Mouse (Mus musculus) limb, embryonic 12.5 days (tissue): ENCODE results near the gene Hist1h1b. TPM values are rescaled to one million over a fixed set of nuclear protein-coding genes. Genes with fewer than 3 reads are reported as not detected.
"Not testable (repeated sequence)": the region's sequence is repeated elsewhere in the genome, so short reads cannot be mapped to it uniquely, and the experiment has no call there.

Experiments used
- ATAC-seq: fragments of 200-750 bp; cut with Nextera tagmentation; 2 replicates; pipeline ENCODE4 v1.8.0; 2017; ENCODE audit warnings: low read depth, moderate TSS enrichment; ENCODE audit not compliant: insufficient number of reproducible peaks, insufficient read depth, low FRiP score, low TSS enrichment
- H3K27ac ChIP-seq: fragments of 300-500 bp; sonication (generic); 2 replicates; pipeline ENCODE4 v1.5.1; 2016; ENCODE audit warnings: mild to moderate bottlenecking, moderate library complexity
- H3K27me3 ChIP-seq: fragments of 300-500 bp; sonication (generic); 2 replicates; pipeline ENCODE4 v1.6.1; 2016; ENCODE audit warnings: mild to moderate bottlenecking, moderate library complexity
- H3K36me3 ChIP-seq: fragments of 300-500 bp; sonication (generic); 2 replicates; pipeline ENCODE4 v1.6.1; 2016; ENCODE audit warnings: mild to moderate bottlenecking, moderate library complexity
- H3K4me1 ChIP-seq: fragments of 300-500 bp; sonication (generic); replicated peaks from 2 replicates; pipeline ENCODE4 v1.6.1; 2016
- H3K4me2 ChIP-seq: fragments of 300-500 bp; sonication (generic); 2 replicates; pipeline ENCODE4 v1.6.1; 2016; ENCODE audit warnings: mild to moderate bottlenecking, moderate library complexity
- H3K4me3 ChIP-seq: fragments of 300-500 bp; sonication (generic); replicated peaks from 2 replicates; pipeline ENCODE4 v1.5.1; 2016; ENCODE audit warnings: mild to moderate bottlenecking
- H3K9ac ChIP-seq: fragments of 300-500 bp; sonication (generic); replicated peaks from 2 replicates; pipeline ENCODE4 v1.6.1; 2016; ENCODE audit warnings: mild to moderate bottlenecking, moderate library complexity
- H3K9me3 ChIP-seq: fragments of 300-500 bp; sonication (generic); 2 replicates; pipeline ENCODE4 v1.6.1; 2016; ENCODE audit warnings: mild to moderate bottlenecking, moderate library complexity
- WGBS: fragments of 180-500 bp; shearing (Covaris S2); methylation state at CpG from one replicate; pipeline ENCODE4 v1.1.7; 2016; 5-methylcytosine and 5-hydroxymethylcytosine counted together
- polyA plus RNA-seq: library from polyadenylated mRNA; unstranded; fragments of >200 nt; fragmentation: Nextera tagmentation; extraction: Ambion mirVana; gene quantifications from 2 replicates; pipeline ENCODE4 v1.2.1, GENCODE M21; 2016

The Hist1h1b gene
- polyA plus RNA-seq, 1 experiment from 2014 or later = 49.4 TPM

DNA sequence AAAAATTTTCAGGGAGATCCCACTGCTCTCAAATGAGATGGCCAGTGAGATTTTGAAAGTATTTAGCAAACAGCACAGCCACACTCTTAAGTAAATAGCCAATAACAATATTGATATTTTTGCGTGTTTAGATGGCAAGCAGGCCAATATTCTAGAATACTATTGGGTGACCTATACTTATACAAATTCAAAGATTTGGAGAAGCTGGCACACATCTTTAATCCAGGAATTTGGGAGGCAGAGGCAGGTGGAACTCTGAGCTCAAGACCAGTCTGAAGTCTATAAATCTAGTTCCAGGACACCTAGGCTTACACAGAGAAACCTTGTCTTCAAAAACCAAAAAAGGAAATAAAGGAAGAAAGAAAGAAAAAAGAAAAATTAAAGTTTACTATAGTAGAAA lies 1.2 kb upstream of the Hist1h1b start:
- WGBS = 95% methylated on average over 1 of the region's 1 CpGs
- no peak overlapping the region for H3K9ac ChIP-seq

DNA sequence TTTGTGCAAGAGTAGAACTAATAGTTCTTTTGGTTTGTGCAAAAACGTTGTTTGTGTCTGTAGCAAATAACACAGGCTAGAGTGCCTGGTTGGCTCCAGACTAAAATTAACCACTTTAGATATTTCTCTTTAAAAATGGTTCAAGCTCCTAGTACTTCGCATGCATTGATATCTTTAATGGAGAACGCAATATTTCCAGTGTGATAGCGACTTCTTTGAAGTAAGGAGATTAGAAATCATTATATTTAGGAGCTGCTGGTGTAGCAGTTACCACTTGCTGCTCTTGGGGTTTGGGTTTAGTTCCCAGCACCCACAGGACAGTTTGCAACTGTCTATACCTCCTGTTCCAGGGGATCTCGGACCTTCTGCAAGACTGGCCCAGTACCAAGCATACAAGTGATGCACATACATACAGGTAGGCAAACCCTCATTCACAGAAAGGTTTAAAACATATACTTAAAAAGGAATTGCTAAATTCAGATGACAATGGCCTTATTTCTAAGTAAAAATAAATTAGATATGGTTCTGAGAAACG lies 663 bp upstream of the Hist1h1b start:
- WGBS = 47% methylated on average over 6 of the region's 6 CpGs
- ATAC-seq = no peak
- no peaks in the 10 kb centered on the region for H3K27me3 ChIP-seq
- H3K4me2 ChIP-seq = peak overlapping the region; percentile 92
- H3K36me3 ChIP-seq = no peaks in the 10 kb centered on the region
- H3K9me3 ChIP-seq = no peaks in the 10 kb centered on the region
- peaks cover 38% of the 10 kb centered on the region for H3K4me1 ChIP-seq
- no peak overlapping the region for H3K9ac ChIP-seq
- peak overlapping the region; percentile 99 for H3K27ac ChIP-seq
- peak overlapping the region; percentile 59; the same call in 1 of the 2 replicates for H3K4me3 ChIP-seq

More for the DNA sequence above, 1.2 kb upstream of the Hist1h1b start:
- H3K27ac ChIP-seq = peak overlapping the region; percentile 53; the same call in 1 of the 2 replicates
- peaks cover 41% of the 10 kb centered on the region for H3K4me1 ChIP-seq
- H3K4me3 ChIP-seq = no peak overlapping the region
- H3K36me3 ChIP-seq = no peaks in the 10 kb centered on the region
- no peak for ATAC-seq
- H3K27me3 ChIP-seq = no peaks in the 10 kb centered on the region
- H3K4me2 ChIP-seq = peak overlapping the region; percentile 19; the same call in 1 of the 2 replicates
- no peaks in the 10 kb centered on the region for H3K9me3 ChIP-seq

DNA sequence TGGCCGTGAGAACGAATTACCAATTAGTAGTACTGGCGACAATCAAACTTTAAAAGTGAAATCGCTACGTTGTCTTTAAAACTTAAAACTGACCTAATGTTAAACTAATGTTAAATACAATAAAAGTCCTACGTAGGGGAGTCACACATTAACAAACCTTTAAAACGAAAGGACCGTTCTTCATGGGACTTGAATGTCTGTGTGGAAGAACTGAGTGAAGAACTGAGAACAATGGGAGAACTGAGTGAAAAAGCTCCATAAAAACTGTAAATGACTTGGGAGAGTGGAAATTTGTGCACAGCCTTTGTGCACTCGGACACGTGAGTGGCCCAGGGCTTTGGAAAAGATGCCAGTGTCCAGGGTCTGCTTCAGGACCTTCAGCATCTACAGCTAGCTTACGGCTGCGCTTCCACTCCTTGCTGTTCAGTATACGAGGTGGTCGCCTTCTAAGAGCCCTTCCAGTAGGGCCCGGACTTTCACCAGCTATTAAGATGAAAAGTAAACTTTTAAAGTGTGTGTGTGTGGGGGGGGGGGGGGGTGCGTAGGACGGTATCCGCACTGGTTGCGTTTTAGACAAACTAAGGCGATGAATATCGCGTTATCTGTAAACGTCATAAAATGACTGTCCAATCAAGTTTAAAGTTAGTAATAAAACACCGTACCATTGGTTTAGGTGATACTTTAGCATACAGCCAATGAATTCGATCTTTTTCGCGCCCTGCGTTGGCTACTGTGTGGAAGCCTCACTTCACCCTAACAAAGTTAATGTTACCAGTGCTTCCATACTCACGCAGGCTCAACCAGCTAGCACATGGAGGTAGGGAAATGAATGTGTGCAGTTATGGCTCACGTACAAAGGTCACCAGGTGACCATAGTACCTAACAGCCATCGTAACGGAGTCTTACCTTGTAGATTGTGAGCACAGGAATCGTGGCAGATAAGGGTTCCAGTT lies 1.3 kb downstream of the Hist1h1b start:
- 5% methylated on average over 33 of the region's 33 CpGs for WGBS
- peak overlapping the region; percentile 59 for H3K4me3 ChIP-seq
- peak overlapping the region; percentile 83 for H3K9ac ChIP-seq
- H3K4me2 ChIP-seq = peak overlapping the region; percentile 92
- no peaks in the 10 kb centered on the region for H3K9me3 ChIP-seq
- peak overlapping the region; percentile 99 for H3K27ac ChIP-seq
- H3K4me1 ChIP-seq = peaks cover 26% of the 10 kb centered on the region
- H3K36me3 ChIP-seq = no peaks in the 10 kb centered on the region
- H3K27me3 ChIP-seq = no peaks in the 10 kb centered on the region
- peak; percentile 87 for ATAC-seq

- peak overlapping the region; percentile 73; the same call in 1 of the 2 replicates for H3K4me2 ChIP-seq
- 72% methylated on average over 1 of the region's 1 CpGs for WGBS
- peaks cover 15% of the 10 kb centered on the region for H3K4me1 ChIP-seq
- H3K36me3 ChIP-seq = no peaks in the 10 kb centered on the region
- no peak overlapping the region for H3K27ac ChIP-seq
- no peaks in the 10 kb centered on the region for H3K27me3 ChIP-seq
- no peak overlapping the region for H3K4me3 ChIP-seq
- H3K9ac ChIP-seq = no peak overlapping the region
- no peak for ATAC-seq
- no peaks in the 10 kb centered on the region for H3K9me3 ChIP-seq
Observed at GRCm38 (mm10) chr13:21755707-21756106, 24.7 kb downstream of the Hist1h1b start.

- not testable (repeated sequence) for H3K27me3 ChIP-seq, H3K36me3 ChIP-seq, H3K9me3 ChIP-seq, ATAC-seq
- H3K4me2 ChIP-seq = peak overlapping the region; percentile 73
- H3K9ac ChIP-seq = peak overlapping the region; percentile 66
- peak overlapping the region; percentile 95 for H3K27ac ChIP-seq
- 2% methylated on average over 16 of the region's 26 CpGs for WGBS
- peak overlapping the region; percentile 47 for H3K4me3 ChIP-seq
- H3K4me1 ChIP-seq = peaks cover 18% of the 10 kb centered on the region
Observed at GRCm38 (mm10) chr13:21754294-21755001, 26.0 kb downstream of the Hist1h1b start.

DNA sequence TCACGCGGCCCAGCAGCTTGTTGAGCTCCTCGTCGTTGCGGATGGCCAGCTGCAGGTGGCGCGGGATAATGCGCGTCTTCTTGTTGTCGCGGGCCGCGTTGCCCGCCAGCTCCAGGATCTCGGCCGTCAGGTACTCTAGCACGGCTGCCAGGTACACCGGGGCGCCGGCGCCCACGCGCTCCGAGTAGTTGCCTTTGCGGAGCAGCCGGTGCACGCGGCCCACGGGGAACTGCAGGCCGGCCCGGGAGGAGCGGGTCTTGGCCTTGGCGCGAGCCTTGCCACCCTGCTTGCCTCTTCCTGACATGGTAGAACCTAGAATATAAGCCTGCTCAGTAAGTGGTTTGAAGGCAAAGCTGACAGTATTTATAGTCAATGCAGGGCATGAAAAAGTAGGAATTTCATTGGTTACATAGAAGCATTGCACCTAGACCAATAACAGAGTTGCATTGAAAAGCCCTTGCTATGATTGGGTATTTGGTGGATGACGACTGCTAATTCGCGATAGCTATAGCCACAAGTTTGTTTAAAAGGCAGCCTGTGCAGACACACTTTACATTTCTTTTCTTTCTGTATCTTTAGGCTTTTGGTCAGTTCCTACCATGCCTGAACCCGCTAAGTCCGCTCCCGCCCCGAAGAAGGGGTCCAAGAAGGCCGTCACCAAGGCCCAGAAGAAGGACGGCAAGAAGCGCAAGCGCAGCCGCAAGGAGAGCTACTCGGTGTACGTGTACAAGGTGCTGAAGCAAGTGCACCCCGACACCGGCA lies 26.7 kb downstream of the Hist1h1b start, which contains the start of the genes Hist1h2ak and Hist1h2bn:
TSS of gene Hist1h2ak (minus strand) at position 304 of the 762 bp plus-strand sequence.
TSS of gene Hist1h2bn (plus strand) at position 600 of the 762 bp plus-strand sequence.
- Histone ChIP-seq H3K27ac (peak within 1 kb of the TSS; percentile 95), H3K4me3 (peak within 1 kb of the TSS; percentile 47), H3K9ac (peak within 1 kb of the TSS; percentile 68), H3K4me1 (peaks cover 24% of the 10 kb centered on the region), H3K4me2 (peak within 1 kb of the TSS; percentile 73)
- H3K27me3 ChIP-seq, H3K36me3 ChIP-seq, H3K9me3 ChIP-seq: not testable (repeated sequence)
- under 1% methylated on average over 44 of the region's 50 CpGs for WGBS
- ATAC-seq = peak; percentile 95

DNA sequence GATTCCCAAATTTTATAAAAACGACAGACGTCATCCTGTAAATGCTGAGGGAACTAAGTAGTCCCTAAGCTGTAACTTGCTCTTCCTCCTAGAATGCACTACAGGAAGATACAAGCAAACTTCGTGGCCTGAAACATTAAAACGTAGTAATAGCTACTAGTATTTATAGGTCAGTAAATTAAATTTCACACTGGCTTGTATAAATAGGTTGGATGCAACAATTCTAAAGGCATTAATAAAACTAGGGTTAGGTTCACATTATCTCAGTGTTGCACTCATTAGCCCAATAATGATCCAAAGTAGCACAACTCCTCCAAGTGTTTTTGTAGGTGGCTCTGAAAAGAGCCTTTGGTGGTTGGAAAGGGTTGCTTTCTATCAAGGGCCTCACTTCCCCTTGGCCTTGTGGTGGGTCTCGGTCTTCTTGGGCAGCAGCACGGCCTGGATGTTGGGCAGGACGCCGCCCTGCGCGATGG lies 27.3 kb downstream of the Hist1h1b start:
- Histone ChIP-seq H3K4me3 (peak overlapping the region; percentile 47), H3K27ac (peak overlapping the region; percentile 95), H3K27me3 (no peaks in the 10 kb centered on the region), H3K9me3 (no peaks in the 10 kb centered on the region), H3K4me2 (peak overlapping the region; percentile 73), H3K9ac (peak overlapping the region; percentile 68), H3K4me1 (peaks cover 27% of the 10 kb centered on the region), H3K36me3 (no peaks in the 10 kb centered on the region)
- no peak for ATAC-seq
- 2% methylated on average over 10 of the region's 10 CpGs for WGBS

- 43% methylated on average over 3 of the region's 3 CpGs for WGBS
- Histone ChIP-seq H3K4me3 (peak overlapping the region; percentile 47; the same call in 1 of the 2 replicates), H3K4me1 (peaks cover 29% of the 10 kb centered on the region), H3K27me3 (no peaks in the 10 kb centered on the region), H3K27ac (peak overlapping the region; percentile 95), H3K9me3 (no peaks in the 10 kb centered on the region), H3K36me3 (no peaks in the 10 kb centered on the region), H3K4me2 (peak overlapping the region; percentile 73), H3K9ac (peak overlapping the region; percentile 35; the same call in 1 of the 2 replicates)
- no peak for ATAC-seq
Observed at GRCm38 (mm10) chr13:21752356-21752755, 28.1 kb downstream of the Hist1h1b start.

DNA sequence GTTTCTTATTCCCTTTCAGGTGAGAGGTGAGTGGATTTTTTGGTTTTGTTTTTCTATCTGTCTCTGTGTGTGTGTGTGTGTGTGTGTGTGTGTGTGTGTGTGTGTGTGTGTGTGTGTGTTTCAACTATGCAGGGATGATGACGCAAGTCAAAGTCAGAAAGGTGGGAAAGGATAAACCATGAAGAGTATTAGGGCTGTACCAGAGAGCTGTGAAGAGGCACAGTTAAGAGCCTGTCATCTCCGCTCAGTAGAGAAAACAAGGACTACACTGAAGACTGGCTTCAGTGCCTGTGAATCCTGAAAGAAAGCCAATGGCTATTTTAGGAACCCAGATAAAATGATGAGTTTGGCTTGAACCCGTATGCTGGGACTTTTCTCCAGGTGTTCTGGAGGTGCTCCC lies 28.6 kb downstream of the Hist1h1b start:
- no peaks in the 10 kb centered on the region for H3K36me3 ChIP-seq
- peaks cover 31% of the 10 kb centered on the region for H3K4me1 ChIP-seq
- no peak for ATAC-seq
- H3K9me3 ChIP-seq = no peaks in the 10 kb centered on the region
- peak overlapping the region; percentile 73; the same call in 1 of the 2 replicates for H3K4me2 ChIP-seq
- no peak overlapping the region for H3K4me3 ChIP-seq
- WGBS = 81% methylated on average over 3 of the region's 3 CpGs
- peak overlapping the region; percentile 95 for H3K27ac ChIP-seq
- no peak overlapping the region for H3K9ac ChIP-seq
- H3K27me3 ChIP-seq = no peaks in the 10 kb centered on the region

GRCm38 (mm10) chr13:21751417-21751816 lies 29.0 kb downstream of the Hist1h1b start:
- Histone ChIP-seq H3K4me2 (0 out of 2 replicates have a peak overlapping the region, but pooled peaks have one; percentile 73), H3K27ac (peak overlapping the region; percentile 95), H3K36me3 (no peaks in the 10 kb centered on the region), H3K9ac (no peak overlapping the region), H3K4me3 (no peak overlapping the region), H3K4me1 (peaks cover 31% of the 10 kb centered on the region), H3K27me3 (no peaks in the 10 kb centered on the region), H3K9me3 (no peaks in the 10 kb centered on the region)
- no peak for ATAC-seq
